Mouse (Mus musculus) liver, postnatal 0 days (tissue): ENCODE measurements around the gene Fndc4.

ENCODE experiments used
- CTCF ChIP-seq: sonication (generic); IDR thresholded peaks from 2 replicates; pipeline ENCODE4 v1.5.1; 2016; ENCODE audit warnings: antibody characterized with exemption, low read depth
- EP300 ChIP-seq: IDR thresholded peaks from 2 replicates; pipeline ENCODE4 v1.6.1; 2016; ENCODE audit warnings: antibody characterized with exemption, low read depth, mild to moderate bottlenecking

GRCm38 (mm10) chr5:31288225-31288624 lies 7.7 kb downstream of the Fndc4 start:
- TF ChIP-seq CTCF (no peak), EP300 (no peak)
